In genomic region chr1:134454904-134455824, GRCm38 (mm10) we compare ENCODE assay signal across 7 mouse cellular contexts. TPM values are rescaled to one million over a fixed set of nuclear protein-coding genes. Genes with fewer than 3 reads are reported as not detected.
DNase-seq lines count a peak whose midpoint lies in the region; ATAC-seq and TF ChIP-seq lines count a peak whose summit lies in the region.

Klhl12 (plus strand) TSS chr1:134455531.

- H3K27ac ChIP-seq in embryonic facial prominence, embryonic 12.5 days: peak within 1 kb of the TSS; percentile 72
- peak within 1 kb of the TSS; percentile 12; the same call in 1 of the 2 replicates for H3K27ac ChIP-seq in kidney, adult 2 months (ENCODE audit: insufficient read depth, low read depth, low read length)
- H3K27ac ChIP-seq in limb, embryonic 12.5 days: peak within 1 kb of the TSS; percentile 83
- H3K27ac ChIP-seq in midbrain, embryonic 15.5 days: peak within 1 kb of the TSS; percentile 79
- H3K27ac ChIP-seq in spleen, adult 2 months (ENCODE audit: insufficient read depth, low read length): no peak within 1 kb of the TSS

- peak; percentile 16 for TF ChIP-seq POLR2A in kidney, adult 2 months (IDR thresholded peaks at IDR 0.05; ENCODE audit: low read depth, low read length)
- peak; percentile 23 for TF ChIP-seq POLR2A in spleen, adult 2 months (IDR thresholded peaks at IDR 0.05; ENCODE audit: low read depth, low read length)

- peak within 1 kb of the TSS; percentile 81 for H3K9ac ChIP-seq in embryonic facial prominence, embryonic 12.5 days
- peak within 1 kb of the TSS; percentile 90 for H3K9ac ChIP-seq in limb, embryonic 12.5 days (replicated peaks)
- H3K9ac ChIP-seq in midbrain, embryonic 15.5 days: peak within 1 kb of the TSS; percentile 91

- peaks cover 9% of the 10 kb centered on the region for H3K36me3 ChIP-seq in embryonic facial prominence, embryonic 12.5 days
- H3K36me3 ChIP-seq in kidney, adult 2 months (ENCODE audit: control insufficient read depth, insufficient read depth, low read length): no peaks in the 10 kb centered on the region
- peaks cover 19% of the 10 kb centered on the region for H3K36me3 ChIP-seq in limb, embryonic 12.5 days
- peaks cover 16% of the 10 kb centered on the region; the same call in 1 of the 2 replicates for H3K36me3 ChIP-seq in midbrain, embryonic 15.5 days (replicated peaks)
- 0 out of 2 replicates have a peak, but pooled peaks cover 1% of the 10 kb centered on the region for H3K36me3 ChIP-seq in spleen, adult 2 months (ENCODE audit: control insufficient read depth, insufficient read depth, low read length)

- H3K27me3 ChIP-seq in embryonic facial prominence, embryonic 12.5 days: no peaks in the 10 kb centered on the region
- no peaks in the 10 kb centered on the region for H3K27me3 ChIP-seq in kidney, adult 2 months (replicated peaks; ENCODE audit: control insufficient read depth, insufficient read depth, low read length)
- H3K27me3 ChIP-seq in limb, embryonic 12.5 days: no peaks in the 10 kb centered on the region
- H3K27me3 ChIP-seq in midbrain, embryonic 15.5 days (replicated peaks): no peaks in the 10 kb centered on the region
- H3K27me3 ChIP-seq in spleen, adult 2 months (ENCODE audit: control insufficient read depth, insufficient read depth, low read length): no peaks in the 10 kb centered on the region

- DNase-seq in adrenal gland, postnatal 25 days: peak; percentile 97
- DNase-seq in heart, adult 18-20 months: peak; percentile 94 to 98
- DNase-seq in kidney, adult 2 months: peak; percentile 98
- peak; percentile 81 to 95 for DNase-seq in spleen, adult 2 months (ENCODE audit: low read depth in 1 of 2, low spot score in 2 of 2)

- no peak for TF ChIP-seq CTCF in kidney, adult 2 months (conservative IDR thresholded peaks at IDR 0.05; ENCODE audit: insufficient read depth, insufficient read length, low read depth, low read length)
- TF ChIP-seq CTCF in spleen, adult 2 months (IDR thresholded peaks at IDR 0.05; ENCODE audit: extremely low read depth, insufficient read depth, insufficient read length, insufficient replicate concordance): no peak

- H3K4me3 ChIP-seq in embryonic facial prominence, embryonic 12.5 days: peak within 1 kb of the TSS; percentile 89
- peak within 1 kb of the TSS; percentile 90 for H3K4me3 ChIP-seq in kidney, adult 2 months (ENCODE audit: insufficient read depth, low read depth, low read length)
- peak within 1 kb of the TSS; percentile 96 for H3K4me3 ChIP-seq in limb, embryonic 12.5 days (replicated peaks)
- H3K4me3 ChIP-seq in midbrain, embryonic 15.5 days: peak within 1 kb of the TSS; percentile 94
- peak within 1 kb of the TSS; percentile 80 for H3K4me3 ChIP-seq in spleen, adult 2 months (ENCODE audit: extremely low read depth, insufficient read depth, insufficient read length)

- H3K9me3 ChIP-seq in embryonic facial prominence, embryonic 12.5 days: no peaks in the 10 kb centered on the region
- no peaks in the 10 kb centered on the region for H3K9me3 ChIP-seq in limb, embryonic 12.5 days
- no peaks in the 10 kb centered on the region for H3K9me3 ChIP-seq in midbrain, embryonic 15.5 days

- H3K4me1 ChIP-seq in embryonic facial prominence, embryonic 12.5 days: peaks cover 8% of the 10 kb centered on the region
- peaks cover 7% of the 10 kb centered on the region; the same call in 1 of the 2 replicates for H3K4me1 ChIP-seq in kidney, adult 2 months (ENCODE audit: control insufficient read depth, insufficient read depth, low read length)
- peaks cover 12% of the 10 kb centered on the region for H3K4me1 ChIP-seq in limb, embryonic 12.5 days (replicated peaks)
- H3K4me1 ChIP-seq in midbrain, embryonic 15.5 days: peaks cover 19% of the 10 kb centered on the region
- H3K4me1 ChIP-seq in spleen, adult 2 months (ENCODE audit: control insufficient read depth, insufficient read depth, insufficient read length): peaks cover 4% of the 10 kb centered on the region; the same call in 1 of the 2 replicates

- H3K4me2 ChIP-seq in embryonic facial prominence, embryonic 12.5 days (replicated peaks): peak within 1 kb of the TSS; percentile 72
- H3K4me2 ChIP-seq in limb, embryonic 12.5 days: peak within 1 kb of the TSS; percentile 72
- peak within 1 kb of the TSS; percentile 80 for H3K4me2 ChIP-seq in midbrain, embryonic 15.5 days

- ATAC-seq in embryonic facial prominence, embryonic 12.5 days (ENCODE audit: insufficient number of reproducible peaks, insufficient read depth, low FRiP score, low TSS enrichment): peak; percentile 75
- peak; percentile 91 for ATAC-seq in limb, embryonic 12.5 days (ENCODE audit: insufficient number of reproducible peaks, insufficient read depth, low FRiP score, low TSS enrichment, low read depth)
- peak; percentile 97 for ATAC-seq in midbrain, embryonic 15.5 days (replicated peaks)

- WGBS in embryonic facial prominence, embryonic 12.5 days: 1% methylated on average over 61 of the region's 61 CpGs
- WGBS in kidney, adult 2 months: under 1% methylated on average over 61 of the region's 61 CpGs
- WGBS in limb, embryonic 12.5 days: 1% methylated on average over 61 of the region's 61 CpGs
- WGBS in midbrain, embryonic 15.5 days: 1% methylated on average over 61 of the region's 61 CpGs
- under 1% methylated on average over 61 of the region's 61 CpGs for WGBS in spleen, adult 2 months

RNA-seq across cellular contexts. Expression of gene Klhl12, which starts in this region (rescaled TPM):
- 20.1 and 24.9 TPM in 2 replicates for total RNA-seq in adrenal gland, postnatal 25 days (2021)
- 33.5 and 34.9 TPM in 2 replicates for polyA plus RNA-seq in embryonic facial prominence, embryonic 12.5 days (2016; fragmentation: Nextera tagmentation; extraction: Ambion mirVana)
- 10 to 100 TPM; 22.5 to 22.8 TPM for total RNA-seq in heart, adult 18-20 months (2021)
- 8.1 and 9.6 TPM in 2 replicates for polyA plus RNA-seq in kidney, adult 2 months (2012; rRNA removed)
- polyA plus RNA-seq in limb, embryonic 12.5 days (2016; fragmentation: Nextera tagmentation; extraction: Ambion mirVana): 35.0 and 37.8 TPM in 2 replicates
- 37.0 and 37.7 TPM in 2 replicates for polyA plus RNA-seq in midbrain, embryonic 15.5 days (2015; fragmentation: Nextera tagmentation; extraction: Ambion mirVana)
- 4.8 and 5.9 TPM in 2 replicates for polyA plus RNA-seq in spleen, adult 2 months (2012; rRNA removed)
